Mouse (Mus musculus) frontal cortex, postnatal 25 days (tissue): ENCODE results near the gene Ryr3.

Source experiments
- DNase-seq, 2 experiments: peaks; one replicate each; pipeline ENCODE4 v3.0.0; 2022; ENCODE audit warnings: low spot score in 2 of 2

The Ryr3 gene

GRCm38 (mm10) chr2:112799351-112799994 is 417.4 kb downstream of the Ryr3 start:
- DNase-seq, result no peak

GRCm38 (mm10) chr2:112781631-112782030 is 435.3 kb downstream of the Ryr3 start:
- DNase-seq, result no peak

- DNase-seq, result peak; percentile 61 to 78
These were observed 442.1 kb downstream of the Ryr3 start for GRCm38 (mm10) chr2:112774762-112775161.

- no peak for DNase-seq
These were observed 449.2 kb downstream of the Ryr3 start for GRCm38 (mm10) chr2:112767665-112768064.

- DNase-seq, result no peak
These were observed 451.9 kb downstream of the Ryr3 start for GRCm38 (mm10) chr2:112765046-112765445.

- DNase-seq, result no peak
These were observed 452.6 kb downstream of the Ryr3 start for GRCm38 (mm10) chr2:112764274-112764673.

GRCm38 (mm10) chr2:112762006-112762405 is 454.9 kb downstream of the Ryr3 start:
- no peak for DNase-seq

- DNase-seq, result no peak
These were observed 455.5 kb downstream of the Ryr3 start for GRCm38 (mm10) chr2:112761196-112761913.

GRCm38 (mm10) chr2:112760692-112761091 is 456.2 kb downstream of the Ryr3 start:
- no peak for DNase-seq

- no peak for DNase-seq
These were observed 457.2 kb downstream of the Ryr3 start for GRCm38 (mm10) chr2:112759678-112760077.

GRCm38 (mm10) chr2:112758732-112759131 is 458.2 kb downstream of the Ryr3 start:
- no peak for DNase-seq

GRCm38 (mm10) chr2:112753316-112753715 is 463.6 kb downstream of the Ryr3 start:
- DNase-seq, result no peak

GRCm38 (mm10) chr2:112751416-112751815 is 465.5 kb downstream of the Ryr3 start:
- no peak for DNase-seq

- DNase-seq, result no peak
These were observed 468.4 kb downstream of the Ryr3 start for GRCm38 (mm10) chr2:112748532-112748931.

GRCm38 (mm10) chr2:112732942-112733341 is 484.0 kb downstream of the Ryr3 start:
- DNase-seq, result no peak

GRCm38 (mm10) chr2:112727842-112728241 is 489.1 kb downstream of the Ryr3 start:
- no peak for DNase-seq

GRCm38 (mm10) chr2:112721217-112721616 is 495.7 kb downstream of the Ryr3 start:
- DNase-seq, result no peak

GRCm38 (mm10) chr2:112720715-112721114 is 496.2 kb downstream of the Ryr3 start:
- DNase-seq, result no peak

GRCm38 (mm10) chr2:112714648-112715047 is 502.2 kb downstream of the Ryr3 start:
- DNase-seq, result no peak

GRCm38 (mm10) chr2:112681817-112682216 is 535.1 kb downstream of the Ryr3 start:
- no peak for DNase-seq

GRCm38 (mm10) chr2:112677246-112677645 is 539.6 kb downstream of the Ryr3 start:
- DNase-seq, result no peak

GRCm38 (mm10) chr2:112676721-112677120 is 540.2 kb downstream of the Ryr3 start:
- DNase-seq, result no peak

- DNase-seq, result no peak
These were observed 540.7 kb downstream of the Ryr3 start for GRCm38 (mm10) chr2:112676175-112676574.
